Mouse (Mus musculus) liver, adult (tissue): Measurements from ENCODE around the gene Cop1.

ENCODE experiments used
- GATA4 ChIP-seq: IDR thresholded peaks from 2 replicates; pipeline ENCODE4 v1.6.1; 2014; ENCODE audit warnings: mild to moderate bottlenecking, low read length; ENCODE audit not compliant: insufficient replicate concordance

Gene Cop1

GRCm38 (mm10) chr1:159254906-159255685 is 23.0 kb downstream of the Cop1 start:
- TF ChIP-seq GATA4 = no peak

- no peak for TF ChIP-seq GATA4
Observed at GRCm38 (mm10) chr1:159256543-159256942, 24.4 kb downstream of the Cop1 start.

- TF ChIP-seq GATA4 = no peak
Observed at GRCm38 (mm10) chr1:159263820-159264219, 31.7 kb downstream of the Cop1 start.

- no peak for TF ChIP-seq GATA4
Observed at GRCm38 (mm10) chr1:159280072-159280471, 48.0 kb downstream of the Cop1 start.

- TF ChIP-seq GATA4 = no peak
Observed at GRCm38 (mm10) chr1:159281861-159282260, 49.7 kb downstream of the Cop1 start.

- TF ChIP-seq GATA4 = no peak
Observed at GRCm38 (mm10) chr1:159286833-159287232, 54.7 kb downstream of the Cop1 start.

GRCm38 (mm10) chr1:159290219-159290618 is 58.1 kb downstream of the Cop1 start:
- TF ChIP-seq GATA4 = no peak

- TF ChIP-seq GATA4 = no peak
Observed at GRCm38 (mm10) chr1:159290859-159291258, 58.7 kb downstream of the Cop1 start.

- TF ChIP-seq GATA4 = no peak
Observed at GRCm38 (mm10) chr1:159301418-159302082, 69.4 kb downstream of the Cop1 start.

- TF ChIP-seq GATA4 = no peak
Observed at GRCm38 (mm10) chr1:159313625-159314024, 81.5 kb downstream of the Cop1 start.

GRCm38 (mm10) chr1:159322586-159322985 is 90.5 kb downstream of the Cop1 start:
- TF ChIP-seq GATA4 = no peak

- no peak for TF ChIP-seq GATA4
Observed at GRCm38 (mm10) chr1:159331008-159331407, 98.9 kb downstream of the Cop1 start.

- TF ChIP-seq GATA4 = no peak
Observed at GRCm38 (mm10) chr1:159334157-159334556, 102.0 kb downstream of the Cop1 start.

- no peak for TF ChIP-seq GATA4
Observed at GRCm38 (mm10) chr1:159342355-159342754, 110.2 kb downstream of the Cop1 start.

- TF ChIP-seq GATA4 = no peak
Observed at GRCm38 (mm10) chr1:159355027-159355570, 123.0 kb downstream of the Cop1 start.

GRCm38 (mm10) chr1:159358713-159359112 is 126.6 kb downstream of the Cop1 start:
- TF ChIP-seq GATA4 = no peak
